Mouse (Mus musculus) E14TG2a.4 (cell line): ENCODE data around the gene Vsx2.

Experiments used
- CTCF ChIP-seq: conservative IDR thresholded peaks from 2 replicates; pipeline ENCODE4 v1.5.1; 2014; ENCODE audit warnings: low read length
- NANOG ChIP-seq: IDR thresholded peaks from 2 replicates; pipeline ENCODE4 v1.6.1; 2014; ENCODE audit warnings: borderline replicate concordance, low read length, mixed read lengths
- POU5F1 ChIP-seq: IDR thresholded peaks from 2 replicates; pipeline ENCODE4 v1.6.1; 2014; ENCODE audit warnings: low read length, borderline replicate concordance

DNA sequence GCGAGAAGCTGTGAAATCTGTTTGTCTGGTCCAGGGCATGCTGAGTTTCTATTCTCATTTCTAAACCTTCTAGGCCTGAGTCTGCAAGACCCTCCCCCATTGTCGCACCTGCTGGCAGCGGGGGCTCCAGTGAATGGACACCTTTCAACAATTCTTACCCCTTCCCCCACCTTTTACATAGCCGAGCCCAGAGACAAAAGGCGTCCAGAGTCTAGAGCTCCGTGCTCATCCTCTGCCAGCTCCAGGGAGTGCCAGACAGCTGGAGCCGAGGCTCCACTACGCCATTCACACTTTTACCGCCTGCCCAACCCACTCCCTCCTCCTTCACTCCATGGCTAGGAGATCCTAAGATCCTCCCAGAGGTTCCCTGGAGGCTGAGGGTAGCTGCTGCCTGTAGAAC lies 55.6 kb downstream of the Vsx2 start:
- no peak for TF ChIP-seq CTCF
- no peak for TF ChIP-seq POU5F1
- TF ChIP-seq NANOG: no peak; the same call in 1 of the 2 replicates
